Mouse (Mus musculus) neural tube, embryonic 13.5 days (tissue): ENCODE results near the gene Acsm2. TPM values are rescaled to one million over a fixed set of nuclear protein-coding genes. Genes with fewer than 3 reads are reported as not detected.

Experiments used
- ATAC-seq: fragments of 200-750 bp; cut with Nextera tagmentation; 2 replicates; pipeline ENCODE4 v1.8.0; 2017; ENCODE audit warnings: low read depth, mild to moderate bottlenecking, moderate TSS enrichment, moderate library complexity
- H3K27ac ChIP-seq: fragments of 300-500 bp; sonication (generic); replicated peaks from 2 replicates; pipeline ENCODE4 v1.5.1; 2015; ENCODE audit warnings: moderate library complexity, mild to moderate bottlenecking, inconsistent platforms
- H3K27me3 ChIP-seq: fragments of 300-500 bp; sonication (generic); 2 replicates; pipeline ENCODE4 v1.6.1; 2015; ENCODE audit warnings: mild to moderate bottlenecking, inconsistent platforms
- H3K36me3 ChIP-seq: fragments of 300-500 bp; sonication (generic); 2 replicates; pipeline ENCODE4 v1.6.1; 2015; ENCODE audit warnings: mild to moderate bottlenecking, inconsistent platforms
- H3K4me1 ChIP-seq: fragments of 300-500 bp; sonication (generic); replicated peaks from 2 replicates; pipeline ENCODE4 v1.6.1; 2015; ENCODE audit warnings: inconsistent platforms
- H3K4me2 ChIP-seq: fragments of 300-500 bp; sonication (generic); 2 replicates; pipeline ENCODE4 v1.6.1; 2015; ENCODE audit warnings: inconsistent platforms, mild to moderate bottlenecking, moderate library complexity
- H3K4me3 ChIP-seq: fragments of 300-500 bp; sonication (generic); 2 replicates; pipeline ENCODE4 v1.5.1; 2015; ENCODE audit warnings: mild to moderate bottlenecking, inconsistent platforms
- H3K9ac ChIP-seq: fragments of 300-500 bp; sonication (generic); 2 replicates; pipeline ENCODE4 v1.6.1; 2015; ENCODE audit warnings: moderate library complexity, mild to moderate bottlenecking, inconsistent platforms
- H3K9me3 ChIP-seq: fragments of 300-500 bp; sonication (generic); 2 replicates; pipeline ENCODE4 v1.6.1; 2016; ENCODE audit warnings: inconsistent platforms
- whole genome bisulfite sequencing: fragments of 180-500 bp; shearing (Covaris S2); methylation state at CpG from one replicate; pipeline ENCODE4 v1.1.7; 2015; 5-methylcytosine and 5-hydroxymethylcytosine counted together
- polyA plus RNA-seq: library from polyadenylated mRNA; unstranded; fragments of >200 nt; fragmentation: Nextera tagmentation; extraction: Ambion mirVana; gene quantifications from 2 replicates; pipeline ENCODE4 v1.2.1, GENCODE M21; 2015

The Acsm2 gene
- polyA plus RNA-seq, 1 experiment from 2014 or later, result not detected

- Histone ChIP-seq H3K4me2 (no peak overlapping the region), H3K9me3 (no peaks in the 10 kb centered on the region), H3K27ac (no peak overlapping the region), H3K36me3 (no peaks in the 10 kb centered on the region), H3K9ac (no peak overlapping the region), H3K27me3 (no peaks in the 10 kb centered on the region), H3K4me3 (no peak overlapping the region), H3K4me1 (no peaks in the 10 kb centered on the region)
- 75% methylated on average over 3 of the region's 3 CpGs for WGBS
- no peak for ATAC-seq
Observed at GRCm38 (mm10) chr7:119594530-119595107, 40.5 kb downstream of the Acsm2 start.

GRCm38 (mm10) chr7:119595306-119595705, 41.2 kb downstream of the Acsm2 start:
- Histone ChIP-seq H3K27ac (no peak overlapping the region), H3K4me3 (no peak overlapping the region), H3K4me1 (no peaks in the 10 kb centered on the region), H3K4me2 (no peak overlapping the region), H3K9me3 (no peaks in the 10 kb centered on the region), H3K9ac (no peak overlapping the region), H3K36me3 (no peaks in the 10 kb centered on the region), H3K27me3 (no peaks in the 10 kb centered on the region)
- ATAC-seq, result no peak
- WGBS, result 28% methylated on average over 1 of the region's 1 CpGs

- Histone ChIP-seq H3K27me3 (no peaks in the 10 kb centered on the region), H3K27ac (no peak overlapping the region), H3K4me2 (no peak overlapping the region), H3K4me1 (no peaks in the 10 kb centered on the region), H3K36me3 (no peaks in the 10 kb centered on the region), H3K9me3 (no peaks in the 10 kb centered on the region), H3K9ac (no peak overlapping the region), H3K4me3 (no peak overlapping the region)
- WGBS, result 70% methylated on average over 2 of the region's 2 CpGs
- ATAC-seq, result no peak
Observed at GRCm38 (mm10) chr7:119596536-119596935, 42.4 kb downstream of the Acsm2 start.

- WGBS, result 91% methylated on average over 2 of the region's 2 CpGs
- H3K4me3 ChIP-seq, result no peak overlapping the region
- no peak for ATAC-seq
- no peaks in the 10 kb centered on the region for H3K27me3 ChIP-seq
- H3K9me3 ChIP-seq, result no peaks in the 10 kb centered on the region
- H3K4me2 ChIP-seq, result no peak overlapping the region
- H3K4me1 ChIP-seq, result no peaks in the 10 kb centered on the region
- no peak overlapping the region for H3K9ac ChIP-seq
- H3K27ac ChIP-seq, result no peak overlapping the region
- H3K36me3 ChIP-seq, result no peaks in the 10 kb centered on the region
Observed at GRCm38 (mm10) chr7:119601195-119601953, 47.2 kb downstream of the Acsm2 start.

- H3K4me2 ChIP-seq, result no peak overlapping the region
- WGBS, result 81% methylated on average over 1 of the region's 1 CpGs
- H3K4me1 ChIP-seq, result no peaks in the 10 kb centered on the region
Observed at GRCm38 (mm10) chr7:119601954-119602317, 47.8 kb downstream of the Acsm2 start.

GRCm38 (mm10) chr7:119604903-119605483, 50.9 kb downstream of the Acsm2 start:
- Histone ChIP-seq H3K9me3 (no peaks in the 10 kb centered on the region), H3K4me1 (no peaks in the 10 kb centered on the region), H3K9ac (no peak overlapping the region), H3K4me3 (no peak overlapping the region), H3K27me3 (no peaks in the 10 kb centered on the region), H3K27ac (no peak overlapping the region), H3K4me2 (no peak overlapping the region), H3K36me3 (no peaks in the 10 kb centered on the region)
- 94% methylated on average over 2 of the region's 2 CpGs for WGBS
- no peak for ATAC-seq

More at GRCm38 (mm10) chr7:119601954-119602317, 47.8 kb downstream of the Acsm2 start:
- no peak overlapping the region for H3K4me3 ChIP-seq
- no peaks in the 10 kb centered on the region for H3K36me3 ChIP-seq
- no peaks in the 10 kb centered on the region for H3K27me3 ChIP-seq
- ATAC-seq, result no peak
- H3K27ac ChIP-seq, result no peak overlapping the region
- no peaks in the 10 kb centered on the region for H3K9me3 ChIP-seq
- no peak overlapping the region for H3K9ac ChIP-seq

GRCm38 (mm10) chr7:119605926-119606663, 52.0 kb downstream of the Acsm2 start:
- no peaks in the 10 kb centered on the region for H3K36me3 ChIP-seq
- 80% methylated on average over 9 of the region's 9 CpGs for WGBS
- H3K9ac ChIP-seq, result no peak overlapping the region
- H3K4me3 ChIP-seq, result no peak overlapping the region
- no peaks in the 10 kb centered on the region for H3K4me1 ChIP-seq
- H3K27me3 ChIP-seq, result no peaks in the 10 kb centered on the region
- ATAC-seq, result no peak
- H3K4me2 ChIP-seq, result no peak overlapping the region
- no peaks in the 10 kb centered on the region for H3K9me3 ChIP-seq
- no peak overlapping the region for H3K27ac ChIP-seq

GRCm38 (mm10) chr7:119606664-119607076, 52.5 kb downstream of the Acsm2 start, which contains the start of gene Acsm1:
TSS of gene Acsm1 (plus strand) at chr7:119607026.
- no peak within 1 kb of the TSS for H3K4me3 ChIP-seq
- H3K36me3 ChIP-seq, result no peaks in the 10 kb centered on the region
- ATAC-seq, result no peak
- H3K4me1 ChIP-seq, result no peaks in the 10 kb centered on the region
- H3K9ac ChIP-seq, result no peak within 1 kb of the TSS
- H3K9me3 ChIP-seq, result no peaks in the 10 kb centered on the region
- no peak within 1 kb of the TSS for H3K27ac ChIP-seq
- no peaks in the 10 kb centered on the region for H3K27me3 ChIP-seq
- WGBS, result 89% methylated on average over 5 of the region's 5 CpGs
- H3K4me2 ChIP-seq, result no peak within 1 kb of the TSS

GRCm38 (mm10) chr7:119607796-119608515, 53.8 kb downstream of the Acsm2 start:
- Histone ChIP-seq H3K27me3 (no peaks in the 10 kb centered on the region), H3K4me2 (no peak overlapping the region), H3K27ac (no peak overlapping the region), H3K4me3 (no peak overlapping the region), H3K36me3 (no peaks in the 10 kb centered on the region), H3K9ac (no peak overlapping the region), H3K9me3 (no peaks in the 10 kb centered on the region), H3K4me1 (no peaks in the 10 kb centered on the region)
- WGBS, result 83% methylated on average over 9 of the region's 9 CpGs
- ATAC-seq, result no peak

GRCm38 (mm10) chr7:119616531-119616930, 62.4 kb downstream of the Acsm2 start:
- Histone ChIP-seq H3K9ac (no peak overlapping the region), H3K27ac (no peak overlapping the region), H3K9me3 (no peaks in the 10 kb centered on the region), H3K27me3 (no peaks in the 10 kb centered on the region), H3K4me2 (no peak overlapping the region), H3K4me3 (no peak overlapping the region), H3K4me1 (no peaks in the 10 kb centered on the region), H3K36me3 (no peaks in the 10 kb centered on the region)
- ATAC-seq, result no peak
- WGBS, result 67% methylated on average over 1 of the region's 1 CpGs

- no peaks in the 10 kb centered on the region for H3K9me3 ChIP-seq
- 85% methylated on average over 6 of the region's 6 CpGs for WGBS
- H3K4me3 ChIP-seq, result no peak overlapping the region
- no peak overlapping the region for H3K27ac ChIP-seq
- no peaks in the 10 kb centered on the region for H3K27me3 ChIP-seq
- H3K36me3 ChIP-seq, result no peaks in the 10 kb centered on the region
- ATAC-seq, result no peak
- H3K4me1 ChIP-seq, result no peaks in the 10 kb centered on the region
- H3K9ac ChIP-seq, result no peak overlapping the region
- no peak overlapping the region for H3K4me2 ChIP-seq
Observed at GRCm38 (mm10) chr7:119617593-119617992, 63.5 kb downstream of the Acsm2 start.
